Mouse (Mus musculus) neural tube, embryonic 11.5 days (tissue): Measurements from ENCODE around the gene Sorl1. TPM values are rescaled to one million over a fixed set of nuclear protein-coding genes. Genes with fewer than 3 reads are reported as not detected.

Source experiments
- ATAC-seq: fragments of 200-750 bp; cut with Nextera tagmentation; 2 replicates; pipeline ENCODE4 v1.8.0; 2017; ENCODE audit warnings: moderate number of reproducible peaks, mild to moderate bottlenecking, moderate TSS enrichment, moderate library complexity; ENCODE audit not compliant: insufficient read depth, low FRiP score, low TSS enrichment
- DNase-seq: peaks from one replicate; pipeline ENCODE4 v3.0.0-alpha.2; 2015; ENCODE audit warnings: low spot score
- H3K27ac ChIP-seq: fragments of 300-500 bp; sonication (generic); 2 replicates; pipeline ENCODE4 v1.5.1; 2014; ENCODE audit warnings: low read depth, mild to moderate bottlenecking, low read length
- H3K27me3 ChIP-seq: fragments of 300-500 bp; sonication (generic); 2 replicates; pipeline ENCODE4 v1.6.1; 2014; ENCODE audit warnings: mild to moderate bottlenecking, low read length, mixed read lengths; ENCODE audit not compliant: control insufficient read depth, insufficient read depth
- H3K36me3 ChIP-seq: fragments of 300-500 bp; sonication (generic); 2 replicates; pipeline ENCODE4 v1.6.1; 2014; ENCODE audit warnings: mild to moderate bottlenecking, low read length, moderate library complexity, mixed read lengths; ENCODE audit not compliant: control insufficient read depth, insufficient read depth
- H3K4me1 ChIP-seq: fragments of 300-500 bp; sonication (generic); 2 replicates; pipeline ENCODE4 v1.6.1; 2014; ENCODE audit warnings: low read length, mixed read lengths; ENCODE audit not compliant: control insufficient read depth, insufficient read depth
- H3K4me2 ChIP-seq: fragments of 300-500 bp; sonication (generic); 2 replicates; pipeline ENCODE4 v1.6.1; 2014; ENCODE audit warnings: low read depth, mild to moderate bottlenecking, moderate library complexity
- H3K4me3 ChIP-seq: fragments of 300-500 bp; sonication (generic); 2 replicates; pipeline ENCODE4 v1.5.1; 2014; ENCODE audit warnings: low read depth, low read length
- H3K9ac ChIP-seq: fragments of 300-500 bp; sonication (generic); 2 replicates; pipeline ENCODE4 v1.6.1; 2014; ENCODE audit warnings: mild to moderate bottlenecking, low read length
- H3K9me3 ChIP-seq: fragments of 300-500 bp; sonication (generic); 2 replicates; pipeline ENCODE4 v1.6.1; 2016; ENCODE audit warnings: low read length; ENCODE audit not compliant: control insufficient read depth
- WGBS: fragments of 180-500 bp; shearing (Covaris S2); extraction: QIAGEN DNeasy Blood & Tissue Kit; methylation state at CpG from one replicate; pipeline ENCODE4 v1.1.7; 2014; 5-methylcytosine and 5-hydroxymethylcytosine counted together
- polyA plus RNA-seq: library from polyadenylated mRNA; unstranded; fragments of >200 nt; fragmentation: Nextera tagmentation; extraction: Ambion mirVana; gene quantifications from 2 replicates; pipeline ENCODE4 v1.2.1, GENCODE M21; 2014

The Sorl1 gene
- polyA plus RNA-seq, 1 experiment from 2014 or later, result 11.6 TPM

DNA sequence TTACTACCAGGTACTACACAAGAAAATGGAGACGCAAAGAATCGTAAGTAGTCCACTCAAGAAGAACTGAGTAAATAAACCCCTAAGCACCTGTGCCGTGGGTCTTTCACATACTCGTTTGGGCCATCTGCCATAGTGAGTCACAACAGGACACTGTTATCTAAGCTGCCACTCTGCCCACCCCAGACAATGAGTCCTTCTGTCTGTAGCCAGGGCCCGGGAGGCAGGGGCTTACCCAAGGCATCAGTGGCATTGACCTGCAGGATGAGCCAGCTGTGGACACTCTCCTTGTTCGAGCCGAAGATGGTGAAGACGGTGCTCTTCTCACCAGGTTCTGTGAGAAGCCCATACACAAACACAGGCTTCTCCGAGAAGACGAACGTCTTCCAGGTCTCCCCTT, 77.8 kb downstream of the Sorl1 start:
- Histone ChIP-seq H3K36me3 (no peaks in the 10 kb centered on the region), H3K4me3 (no peak overlapping the region), H3K9ac (no peak overlapping the region), H3K4me1 (no peaks in the 10 kb centered on the region), H3K4me2 (no peak overlapping the region), H3K9me3 (no peaks in the 10 kb centered on the region), H3K27me3 (no peaks in the 10 kb centered on the region), H3K27ac (no peak overlapping the region)
- DNase-seq, result no peak
- ATAC-seq, result no peak
- WGBS, result 92% methylated on average over 11 of the region's 11 CpGs

DNA sequence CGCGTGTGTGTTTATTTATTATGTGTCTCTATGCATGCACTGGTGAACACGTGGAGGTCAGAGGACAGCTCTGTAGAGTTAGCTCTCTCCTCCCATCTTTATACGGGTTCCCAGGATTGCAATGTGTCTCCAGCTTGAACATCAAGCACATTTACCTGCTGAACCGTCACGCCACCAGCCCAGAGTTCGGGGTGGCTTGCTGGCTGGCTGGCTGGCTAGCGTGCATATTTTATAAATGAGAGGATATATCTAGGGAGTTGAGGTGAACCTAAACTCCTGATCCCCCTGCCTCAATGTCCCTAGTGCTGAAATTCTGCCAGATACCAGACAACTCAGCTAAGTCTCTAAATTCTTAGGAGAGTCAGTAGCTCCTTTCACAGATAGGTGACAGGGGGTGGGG, 79.4 kb downstream of the Sorl1 start:
- no peak overlapping the region for H3K4me3 ChIP-seq
- H3K4me2 ChIP-seq, result no peak overlapping the region
- H3K27ac ChIP-seq, result no peak overlapping the region
- no peaks in the 10 kb centered on the region for H3K27me3 ChIP-seq
- no peaks in the 10 kb centered on the region for H3K4me1 ChIP-seq
- no peaks in the 10 kb centered on the region for H3K36me3 ChIP-seq
- whole genome bisulfite sequencing, result 89% methylated on average over 8 of the region's 8 CpGs
- no peak for DNase-seq
- H3K9me3 ChIP-seq, result no peaks in the 10 kb centered on the region
- no peak overlapping the region for H3K9ac ChIP-seq
- no peak for ATAC-seq

DNA sequence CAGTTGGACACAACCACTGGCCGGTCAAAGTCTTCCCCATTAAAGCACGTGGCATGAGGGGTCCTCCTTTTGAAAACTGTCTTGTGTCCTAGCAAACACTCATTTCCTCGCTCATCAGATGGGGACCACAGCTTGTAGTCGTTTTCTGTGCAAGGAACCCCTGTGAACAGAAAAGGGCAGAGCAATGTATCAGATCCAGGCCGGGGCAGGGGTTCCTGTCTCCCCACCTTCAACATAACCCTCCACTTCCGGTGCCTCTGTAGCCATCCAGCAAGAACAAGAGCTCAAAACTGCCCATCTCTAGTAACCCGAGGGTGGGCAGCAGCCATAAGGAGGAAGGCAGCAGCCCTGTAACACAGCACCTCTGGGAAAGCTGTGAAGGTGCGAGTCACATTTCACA, 80.2 kb downstream of the Sorl1 start:
- Histone ChIP-seq H3K9ac (no peak overlapping the region), H3K4me3 (no peak overlapping the region), H3K27me3 (no peaks in the 10 kb centered on the region), H3K4me1 (no peaks in the 10 kb centered on the region), H3K9me3 (no peaks in the 10 kb centered on the region), H3K36me3 (no peaks in the 10 kb centered on the region), H3K4me2 (no peak overlapping the region), H3K27ac (no peak overlapping the region)
- DNase-seq (no peak), ATAC-seq (no peak)
- 90% methylated on average over 8 of the region's 8 CpGs for WGBS

DNA sequence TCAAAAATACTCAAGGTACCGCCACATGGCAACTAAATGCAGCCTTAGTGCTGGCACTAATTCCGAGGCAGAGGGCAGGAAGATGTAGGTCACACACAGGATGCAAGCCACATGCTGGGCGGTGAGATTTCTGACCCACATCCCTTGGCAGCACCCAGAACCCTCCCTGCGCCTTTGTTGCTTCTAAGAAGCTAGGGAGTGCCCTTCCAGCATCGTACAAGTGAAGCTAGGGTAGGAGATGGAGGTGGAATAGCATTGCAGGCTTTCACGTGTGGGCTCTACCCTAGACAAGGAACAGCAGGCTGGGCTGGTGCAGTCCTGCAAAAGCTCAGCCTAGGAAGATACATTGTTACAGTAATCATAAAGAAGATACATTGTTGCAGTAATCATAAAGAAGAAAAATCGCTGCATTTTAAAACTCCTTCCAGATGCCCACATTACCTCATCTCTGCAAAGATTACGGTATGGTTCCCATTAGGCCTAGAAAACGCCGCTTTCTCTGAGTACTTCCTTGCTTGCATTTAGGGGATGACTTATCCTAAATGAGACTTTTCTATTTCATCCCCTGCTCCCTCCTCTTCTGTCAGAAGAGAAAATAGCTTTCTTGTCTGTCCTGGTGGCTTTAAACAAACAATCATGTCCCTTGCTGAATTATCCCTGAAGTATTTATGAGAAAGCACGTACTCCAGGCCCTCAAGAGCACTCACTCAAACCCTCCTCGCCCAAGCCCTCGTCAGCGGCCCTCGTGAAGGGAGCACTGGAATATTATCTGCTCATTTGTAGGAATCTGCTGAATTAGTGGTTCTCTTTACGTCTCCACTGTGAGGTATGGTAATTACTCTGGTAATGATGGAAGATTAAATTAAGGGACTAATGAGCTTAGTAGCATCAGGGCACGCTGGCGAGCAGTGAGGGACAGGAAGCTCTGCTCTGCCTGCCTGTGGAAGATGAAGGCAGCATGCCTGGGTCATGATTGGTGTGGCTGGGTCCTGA, 84.8 kb downstream of the Sorl1 start:
- Histone ChIP-seq H3K9me3 (no peaks in the 10 kb centered on the region), H3K27ac (no peak overlapping the region), H3K27me3 (no peaks in the 10 kb centered on the region), H3K4me1 (no peaks in the 10 kb centered on the region), H3K4me2 (no peak overlapping the region), H3K4me3 (no peak overlapping the region), H3K9ac (no peak overlapping the region), H3K36me3 (no peaks in the 10 kb centered on the region; the same call in 1 of the 2 replicates)
- WGBS, result 75% methylated on average over 18 of the region's 18 CpGs
- ATAC-seq (no peak), DNase-seq (no peak)

DNA sequence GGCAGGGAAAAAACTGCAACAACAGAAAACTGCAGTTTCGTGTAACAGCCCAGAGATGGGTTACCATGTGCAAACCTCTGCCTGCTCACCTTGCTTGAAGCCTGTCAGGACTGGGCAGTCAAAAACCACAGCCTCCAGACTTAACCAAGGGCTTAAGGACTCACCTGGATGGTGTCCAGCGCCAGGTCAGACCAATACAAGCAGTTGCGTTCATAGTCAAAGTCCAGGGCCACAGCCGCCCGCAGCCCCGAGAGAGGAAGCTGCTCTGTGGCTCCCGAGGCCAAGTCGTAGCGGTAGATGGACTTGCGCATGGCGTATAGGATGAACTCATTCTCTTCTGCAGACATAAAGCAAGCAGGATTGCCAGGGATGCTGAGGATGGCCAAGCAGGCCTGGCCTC, 87.2 kb downstream of the Sorl1 start:
- H3K27me3 ChIP-seq, result no peaks in the 10 kb centered on the region

DNA sequence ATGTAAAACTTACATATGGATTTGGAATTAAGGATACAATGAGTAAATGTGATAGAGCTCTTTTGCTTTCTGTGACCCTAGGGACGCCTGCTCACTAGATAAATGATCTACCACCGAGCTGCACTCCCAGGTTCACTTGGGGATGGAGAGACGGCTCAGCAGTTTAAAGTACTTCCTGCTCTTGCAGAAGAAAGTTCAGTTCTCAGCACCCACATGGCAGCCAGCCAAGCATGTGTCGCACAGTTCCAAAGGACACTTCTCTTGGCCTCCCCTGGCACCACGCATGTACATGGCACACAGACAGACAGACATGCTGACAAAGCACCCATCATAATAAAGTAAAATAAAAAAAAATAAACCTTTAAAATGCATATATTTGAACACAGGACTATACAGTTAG, 88.1 kb downstream of the Sorl1 start:
- no peak for DNase-seq
- Histone ChIP-seq H3K27me3 (no peaks in the 10 kb centered on the region), H3K36me3 (no peaks in the 10 kb centered on the region; the same call in 1 of the 2 replicates), H3K4me2 (no peak overlapping the region), H3K4me1 (no peaks in the 10 kb centered on the region), H3K27ac (no peak overlapping the region), H3K9me3 (no peaks in the 10 kb centered on the region), H3K4me3 (no peak overlapping the region), H3K9ac (no peak overlapping the region)
- ATAC-seq, result no peak
- WGBS, result 77% methylated on average over 5 of the region's 5 CpGs

More for the DNA sequence above, 87.2 kb downstream of the Sorl1 start:
- WGBS, result 97% methylated on average over 11 of the region's 11 CpGs
- ATAC-seq (no peak), DNase-seq (no peak)
- H3K4me3 ChIP-seq, result no peak overlapping the region
- no peak overlapping the region for H3K27ac ChIP-seq
- H3K4me1 ChIP-seq, result no peaks in the 10 kb centered on the region
- H3K9ac ChIP-seq, result no peak overlapping the region
- no peaks in the 10 kb centered on the region for H3K9me3 ChIP-seq
- no peak overlapping the region for H3K4me2 ChIP-seq
- H3K36me3 ChIP-seq, result no peaks in the 10 kb centered on the region; the same call in 1 of the 2 replicates

DNA sequence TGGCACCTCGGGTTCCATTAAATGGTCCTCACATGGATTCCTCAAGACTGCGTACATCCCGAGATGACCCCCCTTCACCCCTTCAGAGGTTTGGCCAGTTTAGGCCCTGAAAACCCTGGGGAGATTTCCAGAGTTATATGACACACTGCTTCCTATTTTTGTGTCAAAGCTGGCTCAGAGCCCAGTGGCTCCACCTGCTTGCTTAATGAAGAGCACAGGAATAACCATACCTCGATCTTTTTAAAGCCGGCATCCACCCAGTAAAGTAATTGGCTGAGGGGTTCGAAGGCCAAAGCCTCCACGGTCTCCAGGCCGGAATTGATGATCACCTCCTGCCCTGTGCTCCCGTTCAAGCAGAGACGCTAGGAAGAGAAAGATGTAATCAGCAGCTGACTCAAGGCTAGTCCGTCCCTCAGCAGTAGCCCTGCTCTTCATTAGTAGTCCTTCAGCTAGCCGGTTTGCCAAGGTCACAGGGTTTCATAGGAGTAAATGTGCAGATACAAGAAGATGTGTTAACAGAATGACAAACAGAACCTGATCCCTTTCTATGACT, 88.8 kb downstream of the Sorl1 start:
- no peaks in the 10 kb centered on the region for H3K4me1 ChIP-seq
- H3K9ac ChIP-seq, result no peak overlapping the region
- H3K9me3 ChIP-seq, result no peaks in the 10 kb centered on the region
- H3K4me3 ChIP-seq, result no peak overlapping the region
- ATAC-seq (no peak), DNase-seq (no peak)
- 79% methylated on average over 12 of the region's 12 CpGs for WGBS
- no peak overlapping the region for H3K4me2 ChIP-seq
- H3K27me3 ChIP-seq, result no peaks in the 10 kb centered on the region
- H3K36me3 ChIP-seq, result no peaks in the 10 kb centered on the region; the same call in 1 of the 2 replicates
- H3K27ac ChIP-seq, result no peak overlapping the region

DNA sequence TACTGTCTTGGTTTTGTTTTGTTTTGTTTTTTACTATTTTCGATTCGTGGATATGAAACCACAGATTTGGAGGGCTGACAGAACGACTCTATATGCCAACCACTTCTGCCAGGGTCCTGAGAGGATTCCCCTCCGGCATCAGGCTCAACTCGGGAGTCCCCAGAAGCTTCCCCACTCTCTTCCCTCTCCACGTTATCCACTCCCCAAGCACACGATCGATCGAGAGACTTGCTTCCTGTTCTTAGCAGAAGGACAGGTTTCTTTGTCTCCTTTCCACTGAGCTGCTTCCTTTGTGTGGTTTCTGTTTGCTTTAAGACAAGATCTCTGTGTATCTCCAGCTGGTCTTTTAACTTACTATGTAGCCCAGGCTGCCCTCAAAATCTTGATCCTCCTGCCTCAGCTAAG, 90.0 kb downstream of the Sorl1 start:
- no peak overlapping the region for H3K4me2 ChIP-seq
- 83% methylated on average over 9 of the region's 9 CpGs for WGBS
- no peak overlapping the region for H3K9ac ChIP-seq
- no peaks in the 10 kb centered on the region; the same call in 1 of the 2 replicates for H3K36me3 ChIP-seq
- DNase-seq (no peak), ATAC-seq (no peak)
- H3K4me3 ChIP-seq, result no peak overlapping the region
- no peaks in the 10 kb centered on the region for H3K9me3 ChIP-seq
- no peak overlapping the region for H3K27ac ChIP-seq
- H3K4me1 ChIP-seq, result no peaks in the 10 kb centered on the region
- H3K27me3 ChIP-seq, result no peaks in the 10 kb centered on the region
